ENCODE assay signal across 11 mouse cellular contexts in the genomic region with DNA sequence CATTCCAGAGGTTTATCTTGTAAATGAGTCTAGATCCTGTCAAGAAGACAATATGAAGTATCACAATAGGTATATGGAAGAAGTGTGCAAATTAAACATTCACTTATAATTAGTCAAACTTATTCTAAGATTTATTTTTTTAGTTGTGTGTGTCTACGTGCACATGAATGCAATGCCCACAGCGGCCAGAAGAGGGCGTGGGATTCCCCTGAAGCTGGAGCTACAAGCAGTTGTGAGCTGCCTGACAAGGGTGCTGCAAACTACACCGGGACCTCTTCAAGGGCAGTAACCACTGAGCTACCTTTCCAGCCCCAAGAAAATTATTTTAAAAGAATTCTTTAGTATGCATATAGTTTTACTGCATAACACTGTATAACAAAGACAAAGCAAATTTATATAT. TPM values are rescaled to one million over a fixed set of nuclear protein-coding genes. Genes with fewer than 3 reads are reported as not detected.
A peak's percentile ranks its signal among the peaks of the same experiment; 100 is the strongest.
DNase-seq lines count a peak whose midpoint lies in the region; ATAC-seq and TF ChIP-seq lines count a peak whose summit lies in the region.
"Had no signal": no experiment of that assay in that cellular context is flagged by ENCODE, and none has a peak within 500 bp of the region (broad histone marks: within the 10 kb centered on the region; RNA-seq: fewer than 3 reads in every experiment).

No protein-coding gene starts in this region.

- no peaks in the 10 kb centered on the region for H3K36me3 ChIP-seq in lung, postnatal 0 days (ENCODE audit: insufficient read depth, low read length)
- H3K36me3 ChIP-seq in stomach, postnatal 0 days (ENCODE audit: control insufficient read depth, insufficient read depth, low read length): no peaks in the 10 kb centered on the region

- no peak overlapping the region for H3K4me2 ChIP-seq in lung, postnatal 0 days (replicated peaks; ENCODE audit: low read depth, low read length)
- no peak overlapping the region for H3K4me2 ChIP-seq in stomach, postnatal 0 days (replicated peaks; ENCODE audit: low read depth)
- H3K4me2 ChIP-seq: heart, embryonic 12.5 days had no signal

- H3K9ac ChIP-seq in lung, postnatal 0 days (replicated peaks; ENCODE audit: low read depth): no peak overlapping the region
- no peak overlapping the region for H3K9ac ChIP-seq in stomach, postnatal 0 days (ENCODE audit: low read length)
- H3K9ac ChIP-seq: heart, embryonic 12.5 days had no signal

- peak; percentile 37 for DNase-seq in heart, adult 11 months
- no peak for DNase-seq in heart, adult 9 months (ENCODE audit: low spot score in 2 of 2)
- DNase-seq in lung, postnatal 0 days (ENCODE audit: low spot score): no peak
- no peak for DNase-seq in lung, postnatal 14 days
- DNase-seq in T-cell, adult 2 months (ENCODE audit: low spot score): peak; percentile 26
- DNase-seq in stomach, postnatal 0 days (ENCODE audit: low spot score): no peak
- DNase-seq in neural tube, embryonic 10.5 days (ENCODE audit: extremely low spot score, low spot score): no peak
- no peak for DNase-seq in layer of hippocampus, postnatal 10 days (ENCODE audit: low spot score in 2 of 2)

- H3K4me3 ChIP-seq in lung, postnatal 0 days (ENCODE audit: low read depth, low read length): no peak overlapping the region
- H3K4me3 ChIP-seq in stomach, postnatal 0 days (ENCODE audit: low read depth, low read length): no peak overlapping the region
- H3K4me3 ChIP-seq: erythroblast, embryonic 14.5 days; heart, embryonic 12.5 days; myocyte had no signal

- ATAC-seq in lung, postnatal 0 days: no peak
- ATAC-seq in stomach, postnatal 0 days (ENCODE audit: low FRiP score, low TSS enrichment): no peak

- no peaks in the 10 kb centered on the region for H3K27me3 ChIP-seq in lung, postnatal 0 days (replicated peaks; ENCODE audit: insufficient read depth, low read length)
- H3K27me3 ChIP-seq in stomach, postnatal 0 days (ENCODE audit: control insufficient read depth, insufficient read depth, low read length): no peaks in the 10 kb centered on the region
- H3K27me3 ChIP-seq: heart, embryonic 12.5 days had no signal

- H3K27ac ChIP-seq in lung, postnatal 0 days (ENCODE audit: low read length): no peak overlapping the region
- H3K27ac ChIP-seq in stomach, postnatal 0 days (replicated peaks): no peak overlapping the region

- TF ChIP-seq CTCF in lung, postnatal 0 days (IDR thresholded peaks at IDR 0.05): peak; percentile 40; the same call in 1 of the 2 replicates
- peak; percentile 48 for TF ChIP-seq CTCF in stomach, postnatal 0 days (IDR thresholded peaks at IDR 0.05; ENCODE audit: low read depth)

- no peaks in the 10 kb centered on the region for H3K4me1 ChIP-seq in lung, postnatal 0 days (ENCODE audit: insufficient read depth, low read depth, low read length)
- no peaks in the 10 kb centered on the region for H3K4me1 ChIP-seq in stomach, postnatal 0 days (replicated peaks; ENCODE audit: control insufficient read depth, insufficient read depth)

- no peaks in the 10 kb centered on the region for H3K9me3 ChIP-seq in lung, postnatal 0 days (ENCODE audit: low read length)
- no peaks in the 10 kb centered on the region for H3K9me3 ChIP-seq in stomach, postnatal 0 days (ENCODE audit: control insufficient read depth, low read length)
- H3K9me3 ChIP-seq: heart, embryonic 12.5 days had no signal

- TF ChIP-seq EP300 in lung, postnatal 0 days (IDR thresholded peaks at IDR 0.05): no peak
- no peak for TF ChIP-seq EP300 in stomach, postnatal 0 days (optimal IDR thresholded peaks at IDR 0.05)

- WGBS in lung, postnatal 0 days: 69% methylated on average over 4 of the region's 4 CpGs
- WGBS in stomach, postnatal 0 days: 76% methylated on average over 4 of the region's 4 CpGs

RNA-seq across cellular contexts. Expression of a gene that starts 13.2 kb away (rescaled TPM):
- 13.1 and 13.2 TPM in 2 replicates for polyA plus RNA-seq in lung, postnatal 0 days (2015; fragmentation: Nextera tagmentation; extraction: Ambion mirVana)
- 6.9 and 7.0 TPM in 2 replicates for polyA plus RNA-seq in stomach, postnatal 0 days (2015; fragmentation: Nextera tagmentation; extraction: Ambion mirVana)
- 10 to 100 TPM; 50.0 to 57.7 TPM for total RNA-seq in layer of hippocampus, postnatal 10 days (2021)

RNA-seq across cellular contexts. Expression of a gene that starts 20.5 kb away (rescaled TPM):
- 0.24 and 0.31 TPM in 2 replicates for polyA plus RNA-seq in lung, postnatal 0 days (2015; fragmentation: Nextera tagmentation; extraction: Ambion mirVana)
- polyA plus RNA-seq in stomach, postnatal 0 days (2015; fragmentation: Nextera tagmentation; extraction: Ambion mirVana): 0.25 and 0.27 TPM in 2 replicates
- under 1 TPM in 1 of 2 experiments, not detected in 1; 0.27 TPM for total RNA-seq in layer of hippocampus, postnatal 10 days (2021)
- polyA plus RNA-seq: erythroblast, embryonic 14.5 days had no signal

RNA-seq across cellular contexts. Expression of a gene that starts 48.5 kb away (rescaled TPM):
- polyA plus RNA-seq in lung, postnatal 0 days (2015; fragmentation: Nextera tagmentation; extraction: Ambion mirVana): 2.4 and 3.3 TPM in 2 replicates
- 0.21 and 0.29 TPM in 2 replicates for polyA plus RNA-seq in stomach, postnatal 0 days (2015; fragmentation: Nextera tagmentation; extraction: Ambion mirVana)
- 10 to 100 TPM in 1 of 2 experiments, 1 to 10 TPM in 1; 9.2 to 10.2 TPM for total RNA-seq in layer of hippocampus, postnatal 10 days (2021)

RNA-seq across cellular contexts. Expression of a gene that starts 55.7 kb away (rescaled TPM):
- 118 and 123 TPM in 2 replicates for polyA plus RNA-seq in lung, postnatal 0 days (2015; fragmentation: Nextera tagmentation; extraction: Ambion mirVana)
- 191 and 193 TPM in 2 replicates for polyA plus RNA-seq in stomach, postnatal 0 days (2015; fragmentation: Nextera tagmentation; extraction: Ambion mirVana)
- 100 to 1,000 TPM; 218 to 263 TPM for total RNA-seq in layer of hippocampus, postnatal 10 days (2021)

Comparison
In these comparisons a context has a peak if more than half of its experiments do, and no peak if none do; other contexts are left out.
1. DNase-seq: peak in heart, adult 11 months (single experiment) and T-cell, adult 2 months (single experiment); none in heart, adult 9 months (0 of 2), lung, postnatal 0 days (single experiment), lung, postnatal 14 days (single experiment), stomach, postnatal 0 days (single experiment), neural tube, embryonic 10.5 days (single experiment) and layer of hippocampus, postnatal 10 days (0 of 2).